ENCODE assay signal across 9 mouse cellular contexts in the genomic region with DNA sequence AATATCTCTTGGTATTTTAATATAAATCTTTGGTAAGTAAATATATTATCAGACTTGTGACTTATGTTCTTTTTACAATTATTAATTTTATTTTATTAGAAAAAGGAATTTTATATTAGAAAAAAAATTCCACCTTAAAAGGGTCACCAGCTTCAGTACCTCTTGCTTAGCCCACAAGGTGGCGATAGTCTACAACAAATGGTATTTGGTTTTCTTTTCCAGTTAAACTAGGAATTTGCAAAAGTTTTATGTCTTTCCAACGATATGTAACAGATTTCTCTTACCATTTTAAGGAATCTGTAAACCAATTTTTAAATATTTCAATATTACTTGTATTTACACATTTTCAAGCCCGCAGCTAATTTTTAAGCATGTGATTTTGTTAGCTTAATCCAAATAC. TPM values are rescaled to one million over a fixed set of nuclear protein-coding genes. Genes with fewer than 3 reads are reported as not detected.
A peak's percentile ranks its signal among the peaks of the same experiment; 100 is the strongest.
DNase-seq lines count a peak whose midpoint lies in the region; ATAC-seq lines count a peak whose summit lies in the region.
"Had no signal": no experiment of that assay in that cellular context is flagged by ENCODE, and none has a peak within 500 bp of the region (broad histone marks: within the 10 kb centered on the region; RNA-seq: fewer than 3 reads in every experiment).

No protein-coding gene starts in this region.

- H3K4me1 ChIP-seq in forebrain, embryonic 14.5 days (ENCODE audit: control insufficient read depth, insufficient read depth, low read length), result peaks cover 5% of the 10 kb centered on the region; the same call in 1 of the 2 replicates
- H3K4me1 ChIP-seq in forebrain, embryonic 10.5 days, result peaks cover 30% of the 10 kb centered on the region
- no peaks in the 10 kb centered on the region for H3K4me1 ChIP-seq in embryonic facial prominence, embryonic 11.5 days (ENCODE audit: control insufficient read depth, insufficient read depth, low read length)

- no peaks in the 10 kb centered on the region for H3K27me3 ChIP-seq in forebrain, embryonic 14.5 days (replicated peaks; ENCODE audit: control insufficient read depth, insufficient read depth, low read length)
- no peaks in the 10 kb centered on the region for H3K27me3 ChIP-seq in forebrain, embryonic 10.5 days (ENCODE audit: poor library complexity, severe bottlenecking)
- no peaks in the 10 kb centered on the region for H3K27me3 ChIP-seq in embryonic facial prominence, embryonic 11.5 days (ENCODE audit: control insufficient read depth, insufficient read depth, low read length)
- H3K27me3 ChIP-seq: Patski had no signal

- peak; percentile 92 for DNase-seq in forebrain, embryonic 14.5 days (ENCODE audit: low spot score)
- DNase-seq in forebrain, embryonic 10.5 days (ENCODE audit: extremely low spot score, low spot score), result no peak
- peak; percentile 59 for DNase-seq in ovary, postnatal 14 days (ENCODE audit: low spot score)
- no peak for DNase-seq in ovary, postnatal 36 days (ENCODE audit: low spot score)
- peak; percentile 88 for DNase-seq in embryonic facial prominence, embryonic 11.5 days (ENCODE audit: low spot score)
- DNase-seq in kidney, postnatal 36 days, result peak; percentile 73 to 83
- peak; percentile 85 for DNase-seq in retina, embryonic 14.5 days (ENCODE audit: low spot score)

- ATAC-seq in forebrain, embryonic 14.5 days, result no peak
- no peak for ATAC-seq in embryonic facial prominence, embryonic 11.5 days (replicated peaks; ENCODE audit: insufficient number of reproducible peaks, low FRiP score, low TSS enrichment, low read depth)
- no peak for ATAC-seq in erythroid progenitor cell, adult 5-6 weeks (replicated peaks; ENCODE audit: low FRiP score, poor library complexity, severe bottlenecking)
- ATAC-seq: Patski had no signal

- no peak overlapping the region for H3K9ac ChIP-seq in forebrain, embryonic 14.5 days (ENCODE audit: low read length)
- no peak overlapping the region for H3K9ac ChIP-seq in embryonic facial prominence, embryonic 11.5 days (replicated peaks; ENCODE audit: low read length)

- no peaks in the 10 kb centered on the region for H3K36me3 ChIP-seq in forebrain, embryonic 14.5 days (ENCODE audit: control insufficient read depth, insufficient read depth, low read length)
- no peaks in the 10 kb centered on the region for H3K36me3 ChIP-seq in forebrain, embryonic 10.5 days (replicated peaks)
- no peaks in the 10 kb centered on the region for H3K36me3 ChIP-seq in embryonic facial prominence, embryonic 11.5 days (replicated peaks; ENCODE audit: control insufficient read depth, insufficient read depth, low read depth, low read length)

- WGBS in forebrain, embryonic 14.5 days, result 19% methylated on average over 3 of the region's 3 CpGs
- WGBS in forebrain, embryonic 10.5 days, result 25% methylated on average over 3 of the region's 3 CpGs
- 21% methylated on average over 3 of the region's 3 CpGs for WGBS in embryonic facial prominence, embryonic 11.5 days

- H3K4me2 ChIP-seq in forebrain, embryonic 14.5 days (ENCODE audit: low read length), result no peak overlapping the region
- no peak overlapping the region for H3K4me2 ChIP-seq in embryonic facial prominence, embryonic 11.5 days (ENCODE audit: low read depth, low read length)

- no peak overlapping the region for H3K27ac ChIP-seq in forebrain, embryonic 14.5 days (ENCODE audit: low read depth, low read length)
- no peak overlapping the region for H3K27ac ChIP-seq in forebrain, embryonic 10.5 days
- no peak overlapping the region for H3K27ac ChIP-seq in embryonic facial prominence, embryonic 11.5 days (replicated peaks; ENCODE audit: low read depth, low read length)

- no peak overlapping the region for H3K4me3 ChIP-seq in forebrain, embryonic 14.5 days (ENCODE audit: low read depth, low read length)
- H3K4me3 ChIP-seq in forebrain, embryonic 10.5 days, result no peak overlapping the region
- no peak overlapping the region for H3K4me3 ChIP-seq in embryonic facial prominence, embryonic 11.5 days (ENCODE audit: low read depth, low read length)

- no peaks in the 10 kb centered on the region for H3K9me3 ChIP-seq in forebrain, embryonic 14.5 days (replicated peaks; ENCODE audit: control insufficient read depth, low read length)
- H3K9me3 ChIP-seq in forebrain, embryonic 10.5 days, result no peaks in the 10 kb centered on the region
- H3K9me3 ChIP-seq in embryonic facial prominence, embryonic 11.5 days (replicated peaks; ENCODE audit: control insufficient read depth, low read length), result no peaks in the 10 kb centered on the region

RNA-seq across cellular contexts. Expression of a gene that starts 4.2 kb away (rescaled TPM):
- 6.7 and 7.4 TPM in 2 replicates for polyA plus RNA-seq in forebrain, embryonic 14.5 days (2014; fragmentation: Nextera tagmentation; extraction: Ambion mirVana)
- 15.7 and 15.9 TPM in 2 replicates for polyA plus RNA-seq in forebrain, embryonic 10.5 days (2016; fragmentation: Nextera tagmentation; extraction: Ambion mirVana)
- 25.1 and 29.3 TPM in 2 replicates for polyA plus RNA-seq in embryonic facial prominence, embryonic 11.5 days (2014; fragmentation: Nextera tagmentation; extraction: Ambion mirVana)
- total RNA-seq in erythroid progenitor cell, adult 5-6 weeks (2015; ENCODE audit: low replicate concordance), result 0.36 TPM in 1 of 2 replicates, not detected in the other
- total RNA-seq in erythroid progenitor cell, adult 5-6 weeks (2017; ENCODE audit: low replicate concordance), result 0.38 TPM in 1 of 2 replicates, not detected in the other

Comparison
In these comparisons a context has a peak if more than half of its experiments do, and no peak if none do; other contexts are left out.
1. DNase-seq: peak in forebrain, embryonic 14.5 days (single experiment), ovary, postnatal 14 days (single experiment), embryonic facial prominence, embryonic 11.5 days (single experiment), kidney, postnatal 36 days (2 of 2) and retina, embryonic 14.5 days (single experiment); none in forebrain, embryonic 10.5 days (single experiment) and ovary, postnatal 36 days (single experiment).